Mouse (Mus musculus): ENCODE results near the gene Letm1. TPM values are rescaled to one million over a fixed set of nuclear protein-coding genes. Genes with fewer than 3 reads are reported as not detected.

Letm1 gene
- polyA plus RNA-seq, 1 experiment from 2014 or later = 64.4 TPM

DNA sequence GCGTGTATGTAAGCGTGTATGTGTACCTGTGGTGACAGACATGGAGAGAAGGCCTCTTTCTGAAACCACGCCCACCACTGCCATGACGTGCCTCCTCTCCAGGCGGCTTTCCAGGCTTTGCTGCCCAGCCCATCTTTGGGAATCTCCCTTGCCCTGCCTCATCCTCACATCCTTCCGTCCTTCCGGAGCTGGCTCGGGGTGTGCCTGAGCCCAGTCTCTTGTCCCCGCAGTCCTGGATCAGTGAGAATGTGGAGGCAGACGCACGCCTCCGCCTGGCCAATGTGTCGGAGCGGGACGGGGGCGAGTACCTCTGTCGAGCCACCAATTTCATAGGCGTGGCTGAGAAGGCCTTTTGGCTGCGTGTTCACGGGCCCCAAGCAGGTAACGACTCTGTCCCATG is 51.6 kb downstream of the Letm1 start:
- 67% methylated on average over 21 of the region's 21 CpGs for WGBS

DNA sequence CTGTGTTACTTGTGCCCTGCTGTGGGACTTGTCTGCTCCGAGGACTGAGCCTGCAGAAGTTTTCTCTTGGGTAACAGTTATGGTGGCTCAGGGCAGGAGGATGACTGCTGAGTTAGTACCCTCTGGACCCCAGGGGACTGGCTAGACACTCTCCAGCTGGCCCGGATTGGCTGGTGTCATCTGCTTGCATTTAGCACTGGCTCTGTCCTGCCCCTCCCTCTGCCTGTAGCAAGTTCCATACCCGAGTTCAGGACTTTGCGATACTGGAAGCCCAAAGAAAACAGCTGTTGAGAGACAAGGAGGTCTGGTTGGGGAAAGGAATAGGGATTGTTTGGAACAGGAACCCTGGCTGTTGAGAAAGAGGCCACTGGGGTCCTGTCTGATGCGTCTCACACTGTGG is 52.1 kb downstream of the Letm1 start:
- Histone ChIP-seq H3K9me3 (ENCODE audit: control insufficient read depth, low read length) (no peaks in the 10 kb centered on the region), H3K27ac (replicated peaks; ENCODE audit: low read depth, low read length) (no peak overlapping the region), H3K4me1 (ENCODE audit: control insufficient read depth, insufficient read depth, low read length) (no peaks in the 10 kb centered on the region), H3K9ac (replicated peaks; ENCODE audit: low read length) (no peak overlapping the region), H3K36me3 (ENCODE audit: control insufficient read depth, insufficient read depth, low read length) (peaks cover 27% of the 10 kb centered on the region), H3K4me3 (replicated peaks; ENCODE audit: low read depth, low read length) (no peak overlapping the region), H3K27me3 (ENCODE audit: control insufficient read depth, insufficient read depth, low read length) (peaks cover 7% of the 10 kb centered on the region; the same call in 1 of the 2 replicates), H3K4me2 (ENCODE audit: low read length) (no peak overlapping the region)
- ATAC-seq (ENCODE audit: low FRiP score, low TSS enrichment) (no peak), DNase-seq (no peak)
- 56% methylated on average over 5 of the region's 5 CpGs for WGBS

More for the DNA sequence above, 51.6 kb downstream of the Letm1 start:
- Histone ChIP-seq H3K9ac (replicated peaks; ENCODE audit: low read length) (no peak overlapping the region), H3K27me3 (ENCODE audit: control insufficient read depth, insufficient read depth, low read length) (peaks cover 7% of the 10 kb centered on the region; the same call in 1 of the 2 replicates), H3K27ac (replicated peaks; ENCODE audit: low read depth, low read length) (no peak overlapping the region), H3K4me3 (replicated peaks; ENCODE audit: low read depth, low read length) (no peak overlapping the region), H3K36me3 (ENCODE audit: control insufficient read depth, insufficient read depth, low read length) (peaks cover 29% of the 10 kb centered on the region), H3K4me1 (ENCODE audit: control insufficient read depth, insufficient read depth, low read length) (no peaks in the 10 kb centered on the region), H3K4me2 (ENCODE audit: low read length) (no peak overlapping the region), H3K9me3 (ENCODE audit: control insufficient read depth, low read length) (no peaks in the 10 kb centered on the region)
- no peak for DNase-seq
- ATAC-seq (ENCODE audit: low FRiP score, low TSS enrichment) = no peak

DNA sequence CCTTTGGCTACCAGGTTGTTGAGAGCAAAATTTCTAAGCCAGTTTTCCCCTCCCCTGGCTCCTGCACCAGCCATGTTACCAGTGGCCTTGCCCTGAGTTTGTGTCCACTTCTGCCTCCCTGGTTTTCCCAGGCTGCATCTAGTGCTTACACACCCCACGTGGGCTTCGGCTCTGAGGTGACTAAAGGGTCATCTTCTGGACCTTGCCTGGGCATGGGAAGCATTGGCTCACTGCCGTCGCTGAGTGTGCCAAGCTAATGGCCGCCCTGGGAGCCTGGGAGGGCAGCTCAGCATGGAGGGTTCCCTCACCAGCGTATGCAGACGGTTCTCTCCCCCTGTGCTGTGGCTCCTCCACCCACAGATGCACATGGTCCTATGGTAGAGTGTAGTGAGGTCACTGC is 53.8 kb downstream of the Letm1 start:
- 82% methylated on average over 7 of the region's 7 CpGs for WGBS
- no peak overlapping the region for H3K9ac ChIP-seq (replicated peaks; ENCODE audit: low read length)

DNA sequence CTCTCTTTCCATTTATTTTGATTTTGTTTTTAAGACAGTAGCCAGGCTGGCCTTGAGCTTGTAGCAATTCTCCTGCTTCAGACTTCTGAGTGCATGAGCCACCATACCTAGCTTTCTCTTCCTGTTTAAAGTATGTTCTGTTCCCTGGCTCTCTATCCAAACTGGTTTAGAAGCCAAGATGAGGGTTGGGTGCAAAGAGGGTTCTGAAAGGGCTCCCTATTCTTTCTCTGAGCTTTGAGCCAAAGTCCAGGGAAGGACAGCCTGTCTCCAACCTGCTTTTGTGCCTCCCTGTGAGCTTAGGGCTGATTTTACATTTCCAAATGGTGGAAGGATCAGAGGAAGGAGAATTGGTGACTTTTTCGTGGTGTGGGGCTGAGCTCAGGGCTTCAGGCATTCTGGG is 55.7 kb downstream of the Letm1 start:
- ATAC-seq (ENCODE audit: low FRiP score, low TSS enrichment) (no peak), DNase-seq (no peak)
- H3K9ac ChIP-seq (replicated peaks; ENCODE audit: low read length) = no peak overlapping the region
- peaks cover 16% of the 10 kb centered on the region for H3K27me3 ChIP-seq (ENCODE audit: control insufficient read depth, insufficient read depth, low read length)
- H3K4me2 ChIP-seq (ENCODE audit: low read length) = 0 out of 2 replicates have a peak overlapping the region, but pooled peaks have one; percentile 96
- WGBS = 71% methylated on average over 1 of the region's 1 CpGs
- H3K4me1 ChIP-seq (ENCODE audit: control insufficient read depth, insufficient read depth, low read length) = peaks cover 17% of the 10 kb centered on the region; the same call in 1 of the 2 replicates
- no peak overlapping the region for H3K27ac ChIP-seq (replicated peaks; ENCODE audit: low read depth, low read length)
- no peak overlapping the region for H3K4me3 ChIP-seq (replicated peaks; ENCODE audit: low read depth, low read length)
- no peaks in the 10 kb centered on the region for H3K9me3 ChIP-seq (ENCODE audit: control insufficient read depth, low read length)
- peaks cover 14% of the 10 kb centered on the region; the same call in 1 of the 2 replicates for H3K36me3 ChIP-seq (ENCODE audit: control insufficient read depth, insufficient read depth, low read length)

More for the DNA sequence above, 53.8 kb downstream of the Letm1 start:
- DNase-seq (no peak), ATAC-seq (ENCODE audit: low FRiP score, low TSS enrichment) (no peak)
- Histone ChIP-seq H3K36me3 (ENCODE audit: control insufficient read depth, insufficient read depth, low read length) (peaks cover 21% of the 10 kb centered on the region), H3K27ac (replicated peaks; ENCODE audit: low read depth, low read length) (no peak overlapping the region), H3K27me3 (ENCODE audit: control insufficient read depth, insufficient read depth, low read length) (peaks cover 16% of the 10 kb centered on the region), H3K4me3 (replicated peaks; ENCODE audit: low read depth, low read length) (no peak overlapping the region), H3K9me3 (ENCODE audit: control insufficient read depth, low read length) (no peaks in the 10 kb centered on the region), H3K4me2 (ENCODE audit: low read length) (no peak overlapping the region), H3K4me1 (ENCODE audit: control insufficient read depth, insufficient read depth, low read length) (0 out of 2 replicates have a peak, but pooled peaks cover 5% of the 10 kb centered on the region)

DNA sequence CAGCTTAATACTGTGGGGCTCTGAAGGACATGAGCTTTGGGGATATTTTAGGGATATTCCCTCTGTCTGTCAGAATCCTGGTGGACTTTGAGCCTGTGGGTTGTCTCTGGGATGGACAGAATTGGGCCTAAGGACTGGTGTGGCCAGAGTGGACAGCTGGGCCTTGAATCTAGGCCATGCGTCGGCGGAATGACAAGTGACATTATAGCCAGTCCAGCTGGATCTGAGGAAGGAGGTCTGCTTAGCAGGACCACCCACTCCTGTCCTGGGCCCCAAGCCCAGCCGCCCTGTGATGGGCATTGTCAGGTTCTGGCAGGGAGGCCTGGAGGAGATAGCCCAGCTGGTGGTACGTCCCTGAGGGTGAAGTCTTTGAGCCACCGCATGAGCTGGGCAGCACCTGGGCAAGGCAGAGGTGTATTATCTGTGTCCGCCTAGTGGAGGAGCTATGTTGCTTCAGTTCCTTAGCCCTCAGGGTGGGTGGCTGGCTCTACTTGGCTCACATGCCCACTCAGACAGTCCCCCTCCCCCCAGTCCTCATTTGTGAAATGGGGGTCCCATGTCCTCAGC is 56.5 kb downstream of the Letm1 start:
- no peak overlapping the region for H3K27ac ChIP-seq (replicated peaks; ENCODE audit: low read depth, low read length)
- DNase-seq (no peak), ATAC-seq (ENCODE audit: low FRiP score, low TSS enrichment) (no peak)
- no peaks in the 10 kb centered on the region for H3K9me3 ChIP-seq (ENCODE audit: control insufficient read depth, low read length)
- peaks cover 10% of the 10 kb centered on the region; the same call in 1 of the 2 replicates for H3K36me3 ChIP-seq (ENCODE audit: control insufficient read depth, insufficient read depth, low read length)
- H3K27me3 ChIP-seq (ENCODE audit: control insufficient read depth, insufficient read depth, low read length) = peaks cover 16% of the 10 kb centered on the region
- H3K4me3 ChIP-seq (replicated peaks; ENCODE audit: low read depth, low read length) = no peak overlapping the region
- peaks cover 17% of the 10 kb centered on the region; the same call in 1 of the 2 replicates for H3K4me1 ChIP-seq (ENCODE audit: control insufficient read depth, insufficient read depth, low read length)
- H3K4me2 ChIP-seq (ENCODE audit: low read length) = peak overlapping the region; percentile 96
- H3K9ac ChIP-seq (replicated peaks; ENCODE audit: low read length) = no peak overlapping the region
- WGBS = 68% methylated on average over 7 of the region's 7 CpGs

DNA sequence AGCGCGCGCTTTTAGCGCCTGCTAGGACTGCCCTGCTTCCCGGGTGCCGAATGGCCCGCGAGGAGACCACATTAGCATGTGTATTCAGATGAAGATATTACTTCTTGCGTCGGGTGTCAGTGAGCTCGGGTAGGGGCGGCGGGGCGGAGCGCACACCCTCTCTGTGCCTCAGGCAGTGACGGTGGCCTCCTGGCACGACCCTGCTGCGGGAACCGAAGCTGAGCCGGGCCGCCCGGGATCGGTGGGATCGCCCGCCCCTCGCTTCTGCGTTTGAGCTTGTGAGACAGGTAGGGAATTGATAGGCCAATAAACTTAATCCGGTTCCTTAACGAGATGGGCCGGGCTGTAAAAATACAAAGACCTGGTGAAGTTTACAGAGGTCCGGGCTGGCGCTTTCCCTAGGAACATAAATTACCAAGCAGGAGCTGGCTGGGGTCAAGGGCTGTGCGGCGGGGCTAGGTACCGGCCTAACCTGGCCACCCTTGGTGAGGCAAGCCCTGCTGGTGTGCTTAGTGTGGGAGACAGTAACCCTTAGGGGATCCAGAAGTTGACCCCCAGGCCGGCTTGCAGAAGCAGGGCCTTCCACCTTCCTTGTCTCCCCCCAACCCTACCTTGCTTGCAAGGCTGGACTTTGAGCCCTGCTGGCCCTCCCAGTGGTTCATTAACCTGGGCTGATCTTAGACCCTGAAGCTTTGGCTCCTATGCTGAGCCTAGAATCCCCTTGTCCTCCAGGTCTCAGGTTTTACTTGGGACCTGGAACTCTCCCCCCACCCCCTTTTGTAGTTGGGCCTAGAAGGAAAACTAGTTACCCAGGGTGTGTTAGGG is 58.8 kb downstream of the Letm1 start:
- H3K9ac ChIP-seq (replicated peaks; ENCODE audit: low read length) = peak overlapping the region; percentile 60
- H3K9me3 ChIP-seq (ENCODE audit: control insufficient read depth, low read length) = no peaks in the 10 kb centered on the region
- DNase-seq = no peak
- WGBS = 2% methylated on average over 36 of the region's 36 CpGs
- peak overlapping the region; percentile 96 for H3K4me2 ChIP-seq (ENCODE audit: low read length)
- peak; percentile 65 for ATAC-seq (ENCODE audit: low FRiP score, low TSS enrichment)
- H3K27me3 ChIP-seq (ENCODE audit: control insufficient read depth, insufficient read depth, low read length) = peaks cover 21% of the 10 kb centered on the region
- 0 out of 2 replicates have a peak, but pooled peaks cover under 1% of the 10 kb centered on the region for H3K36me3 ChIP-seq (ENCODE audit: control insufficient read depth, insufficient read depth, low read length)
- peak overlapping the region; percentile 48 for H3K4me3 ChIP-seq (replicated peaks; ENCODE audit: low read depth, low read length)
- H3K27ac ChIP-seq (replicated peaks; ENCODE audit: low read depth, low read length) = no peak overlapping the region
- H3K4me1 ChIP-seq (ENCODE audit: control insufficient read depth, insufficient read depth, low read length) = peaks cover 17% of the 10 kb centered on the region; the same call in 1 of the 2 replicates

DNA sequence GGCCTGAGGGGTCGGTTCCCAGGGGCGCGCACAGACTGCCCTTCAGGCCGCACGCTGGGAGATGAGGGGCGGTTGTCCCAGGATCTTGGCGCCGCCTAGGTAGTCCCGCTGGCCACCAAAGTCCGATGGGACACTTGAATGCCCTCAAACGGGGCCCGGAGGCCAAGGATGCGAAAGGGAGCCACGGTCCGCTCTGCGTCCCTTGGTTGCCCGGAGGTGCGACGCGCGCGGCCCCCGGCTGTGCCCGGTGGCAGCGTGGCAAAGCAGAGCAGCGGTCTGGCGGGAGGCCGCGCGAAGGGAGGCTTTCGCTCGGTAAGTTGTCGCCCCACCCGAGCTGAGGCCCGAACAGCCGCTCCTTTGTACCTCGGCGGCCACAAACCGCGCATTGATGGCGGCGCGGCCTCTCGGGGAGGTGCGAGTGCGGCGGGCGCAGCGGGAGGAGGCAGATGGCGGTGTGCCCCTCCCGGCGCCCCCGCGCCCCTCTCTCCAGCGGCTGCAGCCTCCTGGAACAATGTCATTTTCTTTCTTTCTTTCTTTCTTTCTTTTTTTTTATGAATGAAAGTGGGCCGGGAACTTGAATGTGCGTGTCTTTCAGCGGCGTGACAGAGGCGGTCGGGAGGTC is 59.5 kb downstream of the Letm1 start:
- H3K9ac ChIP-seq (replicated peaks; ENCODE audit: low read length) = peak overlapping the region; percentile 60
- no peaks in the 10 kb centered on the region for H3K36me3 ChIP-seq (ENCODE audit: control insufficient read depth, insufficient read depth, low read length)
- 0% methylated on average over 61 of the region's 61 CpGs for WGBS
- DNase-seq (peak; percentile 77), ATAC-seq (ENCODE audit: low FRiP score, low TSS enrichment) (peak; percentile 35; the same call in 1 of the 2 replicates)
- peaks cover 21% of the 10 kb centered on the region for H3K27me3 ChIP-seq (ENCODE audit: control insufficient read depth, insufficient read depth, low read length)
- H3K27ac ChIP-seq (replicated peaks; ENCODE audit: low read depth, low read length) = peak overlapping the region; percentile 65
- peaks cover 17% of the 10 kb centered on the region; the same call in 1 of the 2 replicates for H3K4me1 ChIP-seq (ENCODE audit: control insufficient read depth, insufficient read depth, low read length)
- peak overlapping the region; percentile 48 for H3K4me3 ChIP-seq (replicated peaks; ENCODE audit: low read depth, low read length)
- H3K9me3 ChIP-seq (ENCODE audit: control insufficient read depth, low read length) = no peaks in the 10 kb centered on the region
- H3K4me2 ChIP-seq (ENCODE audit: low read length) = peak overlapping the region; percentile 96

DNA sequence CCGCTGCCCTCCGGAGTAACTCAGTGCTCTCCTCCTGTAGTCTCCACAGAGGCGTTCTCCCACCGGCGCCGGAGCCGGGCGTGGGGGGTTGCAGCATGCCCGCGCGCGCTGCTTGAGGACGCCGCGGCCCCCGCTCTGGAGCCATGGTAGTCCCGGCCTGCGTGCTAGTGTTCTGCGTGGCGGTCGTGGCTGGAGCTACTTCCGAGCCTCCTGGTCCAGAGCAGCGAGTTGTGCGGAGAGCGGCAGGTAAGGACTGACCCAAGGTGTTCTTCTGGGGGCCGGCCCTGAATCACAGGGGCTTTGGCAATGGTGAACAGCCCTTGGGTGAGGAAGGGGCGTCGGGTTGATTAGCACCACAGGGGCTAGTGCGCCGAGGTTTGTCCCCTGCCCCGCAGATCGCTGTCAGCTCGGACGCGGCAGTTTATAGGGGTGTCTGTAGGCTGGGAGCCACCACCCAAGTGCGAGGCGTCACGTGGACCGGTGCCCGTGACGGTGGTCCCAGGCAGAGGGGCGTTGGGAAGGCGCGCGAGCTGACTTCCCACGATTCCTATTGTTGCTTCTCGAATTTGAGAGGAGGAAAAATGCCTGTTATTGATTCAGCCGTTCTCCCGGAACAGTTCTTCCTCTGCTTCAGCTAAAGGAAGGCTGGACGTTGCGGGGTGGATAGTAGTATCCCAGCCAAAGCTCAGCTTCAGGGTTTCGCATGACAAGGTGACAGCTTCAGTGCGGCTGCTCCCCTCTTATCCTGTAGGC is 60.2 kb downstream of the Letm1 start:
- ATAC-seq (ENCODE audit: low FRiP score, low TSS enrichment) = peak; percentile 3; the same call in 1 of the 2 replicates
- peaks cover 21% of the 10 kb centered on the region for H3K27me3 ChIP-seq (ENCODE audit: control insufficient read depth, insufficient read depth, low read length)
- H3K4me3 ChIP-seq (replicated peaks; ENCODE audit: low read depth, low read length) = peak overlapping the region; percentile 48
- under 1% methylated on average over 53 of the region's 53 CpGs for WGBS
- peak overlapping the region; percentile 60 for H3K9ac ChIP-seq (replicated peaks; ENCODE audit: low read length)
- H3K27ac ChIP-seq (replicated peaks; ENCODE audit: low read depth, low read length) = peak overlapping the region; percentile 65
- no peaks in the 10 kb centered on the region for H3K9me3 ChIP-seq (ENCODE audit: control insufficient read depth, low read length)
- DNase-seq = peak; percentile 62
- H3K36me3 ChIP-seq (ENCODE audit: control insufficient read depth, insufficient read depth, low read length) = no peaks in the 10 kb centered on the region
- H3K4me1 ChIP-seq (ENCODE audit: control insufficient read depth, insufficient read depth, low read length) = peaks cover 17% of the 10 kb centered on the region; the same call in 1 of the 2 replicates
- H3K4me2 ChIP-seq (ENCODE audit: low read length) = peak overlapping the region; percentile 96
